ENCODE assay signal across 11 mouse cellular contexts in genomic region chr11:60939487-60939886, GRCm38 (mm10). TPM values are rescaled to one million over a fixed set of nuclear protein-coding genes. Genes with fewer than 3 reads are reported as not detected.
DNase-seq lines count a peak whose midpoint lies in the region; ATAC-seq and TF ChIP-seq lines count a peak whose summit lies in the region.
"Had no signal": no experiment of that assay in that cellular context is flagged by ENCODE, and none has a peak within 500 bp of the region (broad histone marks: within the 10 kb centered on the region; RNA-seq: fewer than 3 reads in every experiment).

No protein-coding gene starts in this region.

- H3K4me1 ChIP-seq in liver, adult 2 months (ENCODE audit: control insufficient read depth, insufficient read depth, low read length): peaks cover 70% of the 10 kb centered on the region

- no peak for TF ChIP-seq CTCF in liver, adult 2 months (IDR thresholded peaks at IDR 0.05; ENCODE audit: low read depth, low read length)

- 9% methylated on average over 3 of the region's 3 CpGs for WGBS in liver, adult 2 months

- intact Hi-C loops in heart, postnatal 10 days (cut with DNase I): loop anchor here (10.0 kb wide), 1 partner anchor 325 kb away; the partner anchor contains the start of gene Aldh3a2

- no peak overlapping the region for H3K4me3 ChIP-seq in liver, adult 2 months (ENCODE audit: insufficient read depth, low read depth, low read length)
- H3K4me3 ChIP-seq: midbrain, embryonic 15.5 days had no signal

- H3K27ac ChIP-seq in liver, adult 2 months (replicated peaks; ENCODE audit: insufficient read depth, low read depth, low read length): peak overlapping the region; percentile 40
- H3K27ac ChIP-seq: midbrain, embryonic 15.5 days had no signal

- H3K36me3 ChIP-seq in liver, adult 2 months (ENCODE audit: control insufficient read depth, insufficient read depth, low read length): peaks cover 11% of the 10 kb centered on the region

- H3K27me3 ChIP-seq in liver, adult 2 months (ENCODE audit: control insufficient read depth, insufficient read depth, low read length): no peaks in the 10 kb centered on the region
- H3K27me3 ChIP-seq: midbrain, embryonic 15.5 days had no signal

- no peak overlapping the region for H3K9ac ChIP-seq in liver, adult 2 months (ENCODE audit: low read depth, low read length)
- H3K9ac ChIP-seq: midbrain, embryonic 15.5 days had no signal

- TF ChIP-seq POLR2A in liver, adult 2 months (IDR thresholded peaks at IDR 0.05; ENCODE audit: extremely low read depth, insufficient read depth, low read length): no peak

- peaks cover 58% of the 10 kb centered on the region for H3K79me2 ChIP-seq in liver, adult 2 months (ENCODE audit: control insufficient read depth, insufficient read depth, low read length)

- no peak for ATAC-seq in monocyte, adult 5-6 weeks (replicated peaks; ENCODE audit: insufficient number of reproducible peaks, low FRiP score, low TSS enrichment, poor library complexity, severe bottlenecking)
- ATAC-seq: midbrain, embryonic 15.5 days had no signal

- peak; percentile 67 for DNase-seq in liver, adult 2 months (ENCODE audit: extremely low read depth, low read depth, low spot score)
- no peak for DNase-seq in liver
- peak; percentile 51 for DNase-seq in Muller cell, postnatal 12 days (ENCODE audit: inconsistent ontology term)
- DNase-seq in heart, adult 18-20 months: peak; percentile 66
- peak; percentile 72 to 73 for DNase-seq in heart, postnatal 10 days
- DNase-seq in thymus, adult 18-20 months: no peak
- DNase-seq: adrenal gland, postnatal 14 days; right cerebral cortex, postnatal 14 days; thymus, adult 2 months had no signal

RNA-seq across cellular contexts. Expression of gene Map2k3, which starts 7.7 kb away (rescaled TPM):
- total RNA-seq in liver, adult 2 months (2014; rRNA removed): 25.7 and 30.3 TPM in 2 replicates
- polyA plus RNA-seq in liver, adult 2 months (2012; rRNA removed): 36.9 and 39.7 TPM in 2 replicates
- 10 to 100 TPM; 70.9 to 73.4 TPM for total RNA-seq in heart, adult 18-20 months (2021)
- total RNA-seq in heart, postnatal 10 days (2021): 10 to 100 TPM; 56.2 to 57.1 TPM
- 22.4 to 28.9 TPM (median 27.8 TPM) in 3 replicates for total RNA-seq in monocyte, adult 5-6 weeks (2017)

RNA-seq across cellular contexts. Expression of gene Natd1, which starts 24.9 kb away (rescaled TPM):
- total RNA-seq in liver, adult 2 months (2014; rRNA removed): 1.1 and 2.2 TPM in 2 replicates
- polyA plus RNA-seq in liver, adult 2 months (2012; rRNA removed): 6.6 and 7.0 TPM in 2 replicates
- 10 to 100 TPM in 1 of 2 experiments, 1 to 10 TPM in 1; 9.9 to 12.4 TPM for total RNA-seq in heart, adult 18-20 months (2021)
- total RNA-seq in heart, postnatal 10 days (2021): 10 to 100 TPM; 18.1 to 24.2 TPM
- total RNA-seq in monocyte, adult 5-6 weeks (2017): 2.9 to 3.2 TPM (median 3.0 TPM) in 3 replicates

Comparison
In these comparisons a context has a peak if more than half of its experiments do, and no peak if none do; other contexts are left out.
1. DNase-seq: peak in liver, adult 2 months (single experiment), Muller cell, postnatal 12 days (single experiment), heart, adult 18-20 months (2 of 2) and heart, postnatal 10 days (2 of 2); none in liver (single experiment) and thymus, adult 18-20 months (0 of 2).